Mouse (Mus musculus) liver, embryonic 14.5 days (tissue): ENCODE data around the gene Iqgap3. TPM values are rescaled to one million over a fixed set of nuclear protein-coding genes. Genes with fewer than 3 reads are reported as not detected.

Experiments
- ATAC-seq: fragments of 200-750 bp; cut with Nextera tagmentation; 2 replicates; pipeline ENCODE4 v1.8.0; 2017; ENCODE audit warnings: moderate number of reproducible peaks, mild to moderate bottlenecking, moderate library complexity; ENCODE audit not compliant: insufficient read depth
- DNase-seq, 3 experiments: peaks; one replicate each; pipeline ENCODE4 v3.0.0-alpha.2; 2012 to 2013; ENCODE audit warnings: low read depth in 3 of 3, low spot score in 3 of 3
- H3K27ac ChIP-seq: fragments of 300-500 bp; sonication (generic); 2 replicates; pipeline ENCODE4 v1.5.1; 2014; ENCODE audit warnings: moderate library complexity, mild to moderate bottlenecking, control low read depth, inconsistent platforms
- H3K27me3 ChIP-seq: fragments of 300-500 bp; sonication (generic); 2 replicates; pipeline ENCODE4 v1.6.1; 2014; ENCODE audit warnings: mild to moderate bottlenecking, low read length, moderate library complexity; ENCODE audit not compliant: control insufficient read depth, insufficient read depth
- H3K36me3 ChIP-seq: fragments of 300-500 bp; sonication (generic); replicated peaks from 2 replicates; pipeline ENCODE4 v1.6.1; 2014; ENCODE audit warnings: low read depth; ENCODE audit not compliant: control insufficient read depth, insufficient read depth
- H3K4me1 ChIP-seq, 2 experiments: fragments of 200-500 bp in 1 of 2; fragments of 300-500 bp in 1 of 2; sonication (generic) in 1 of 2; replicated peaks; 2 replicates each; pipeline ENCODE4 v1.6.1; 2012 to 2014; ENCODE audit warnings: antibody characterized with exemption in 1 of 2, inconsistent platforms in 1 of 2, low read length in 1 of 2; ENCODE audit not compliant: control insufficient read depth in 2 of 2, insufficient read depth in 2 of 2
- H3K4me2 ChIP-seq: fragments of 300-500 bp; sonication (generic); 2 replicates; pipeline ENCODE4 v1.6.1; 2014; ENCODE audit warnings: low read depth, mild to moderate bottlenecking, control low read depth, moderate library complexity
- H3K4me3 ChIP-seq, 2 experiments: fragments of 200-500 bp in 1 of 2; fragments of 300-500 bp in 1 of 2; sonication (generic) in 1 of 2; 2 replicates each; pipeline ENCODE4 v1.5.1; 2012 to 2014; ENCODE audit warnings: low read depth in 2 of 2, low read length in 2 of 2, mild to moderate bottlenecking in 2 of 2, control low read depth in 1 of 2, inconsistent platforms in 1 of 2, moderate library complexity in 1 of 2; ENCODE audit not compliant: insufficient read depth in 1 of 2
- H3K9ac ChIP-seq: fragments of 300-500 bp; sonication (generic); replicated peaks from 2 replicates; pipeline ENCODE4 v1.6.1; 2014; ENCODE audit warnings: mild to moderate bottlenecking, control low read depth, moderate library complexity
- H3K9me3 ChIP-seq: fragments of 300-500 bp; sonication (generic); 2 replicates; pipeline ENCODE4 v1.6.1; 2016; ENCODE audit warnings: low read length, mixed read lengths; ENCODE audit not compliant: control insufficient read depth
- CTCF ChIP-seq: IDR thresholded peaks from 2 replicates; pipeline ENCODE4 v1.5.1; 2016; ENCODE audit warnings: antibody characterized with exemption, low read depth, control low read depth
- EP300 ChIP-seq: IDR thresholded peaks from 2 replicates; pipeline ENCODE4 v1.6.1; 2016; ENCODE audit warnings: antibody characterized with exemption, low read depth
- WGBS: fragments of 180-500 bp; shearing (Covaris S2); extraction: QIAGEN DNeasy Blood & Tissue Kit; methylation state at CpG from one replicate; pipeline ENCODE4 v1.1.7; 2014; ENCODE audit not compliant: insufficient replicate concordance; 5-methylcytosine and 5-hydroxymethylcytosine counted together
- polyA plus RNA-seq, 2 experiments: library from polyadenylated mRNA; depleted of rRNA in 1 of 2; stranded (reverse) in 1 of 2; unstranded in 1 of 2; fragments of >200 nt; fragmentation: Nextera tagmentation in 1 of 2; extraction: Ambion mirVana in 1 of 2; gene quantifications; 2 replicates each; pipeline versions ENCODE4 v1.2.1 to v1.2.3; 2012 to 2014

The Iqgap3 gene
- polyA plus RNA-seq (2012; rRNA removed): 8.4 and 8.8 TPM in 2 replicates
- 6.7 and 7.6 TPM in 2 replicates for polyA plus RNA-seq (2014; fragmentation: Nextera tagmentation; extraction: Ambion mirVana)

- H3K27ac ChIP-seq: peak within 1 kb of the TSS; percentile 8; the same call in 1 of the 2 replicates
- H3K4me1 ChIP-seq: peaks cover 5 to 9% of the 10 kb centered on the region in 2 experiments; a peak in 3 of 4 replicates
- H3K4me2 ChIP-seq: peak within 1 kb of the TSS; percentile 95
- H3K9ac ChIP-seq: peak within 1 kb of the TSS; percentile 83
- peak within 1 kb of the TSS; percentile 73 to 90 for H3K4me3 ChIP-seq
- H3K9me3 ChIP-seq: no peaks in the 10 kb centered on the region
- H3K36me3 ChIP-seq: no peaks in the 10 kb centered on the region
- TF ChIP-seq CTCF (peak; percentile 22; the same call in 1 of the 2 replicates), EP300 (no peak)
- DNase-seq (peak; percentile 69 to 80 (median 73)), ATAC-seq (peak; percentile 83)
- no peaks in the 10 kb centered on the region for H3K27me3 ChIP-seq
- 17% methylated on average over 33 of the region's 33 CpGs for WGBS
Observed at GRCm38 (mm10) chr3:88081345-88082223, at the start of gene Iqgap3. TSS of gene Iqgap3 (plus strand) at chr3:88081971.

- H3K4me2 ChIP-seq: no peak overlapping the region
- no peak for ATAC-seq
- H3K4me1 ChIP-seq: no peaks in the 10 kb centered on the region
- TF ChIP-seq CTCF: no peak
- no peak for TF ChIP-seq EP300
- DNase-seq: no peak
- peaks cover 10% of the 10 kb centered on the region for H3K27me3 ChIP-seq
- no peak overlapping the region for H3K9ac ChIP-seq
- no peaks in the 10 kb centered on the region for H3K36me3 ChIP-seq
- H3K9me3 ChIP-seq: no peaks in the 10 kb centered on the region
- WGBS: 38% methylated on average over 5 of the region's 5 CpGs
- no peak overlapping the region for H3K4me3 ChIP-seq
- H3K27ac ChIP-seq: no peak overlapping the region
Observed at GRCm38 (mm10) chr3:88033506-88033905, 48.3 kb upstream of the Iqgap3 start.

- Histone ChIP-seq H3K27ac (no peak overlapping the region), H3K9ac (no peak overlapping the region), H3K4me1 (no peaks in the 10 kb centered on the region), H3K36me3 (no peaks in the 10 kb centered on the region), H3K9me3 (no peaks in the 10 kb centered on the region), H3K4me3 (no peak overlapping the region), H3K4me2 (no peak overlapping the region), H3K27me3 (peaks cover 9% of the 10 kb centered on the region)
- 35% methylated on average over 1 of the region's 1 CpGs for WGBS
- ATAC-seq (no peak), DNase-seq (no peak)
- TF ChIP-seq EP300 (no peak), CTCF (no peak)
Observed at GRCm38 (mm10) chr3:88035561-88036293, 46.0 kb upstream of the Iqgap3 start.

GRCm38 (mm10) chr3:88042661-88043421 is 38.9 kb upstream of the Iqgap3 start, which contains the start of gene Gpatch4:
TSS of gene Gpatch4 (plus strand) at chr3:88043108.
- 7% methylated on average over 36 of the region's 36 CpGs for WGBS
- H3K9ac ChIP-seq: peak within 1 kb of the TSS; percentile 69
- DNase-seq (peak; percentile 88 to 92 (median 89)), ATAC-seq (peak; percentile 88)
- H3K36me3 ChIP-seq: no peaks in the 10 kb centered on the region; the same call in 1 of the 2 replicates
- no peak within 1 kb of the TSS for H3K27ac ChIP-seq
- H3K9me3 ChIP-seq: no peaks in the 10 kb centered on the region
- H3K4me1 ChIP-seq: peaks cover 4 to 7% of the 10 kb centered on the region in 2 experiments
- TF ChIP-seq EP300: peak; percentile 19; the same call in 1 of the 2 replicates
- no peak for TF ChIP-seq CTCF
- peak within 1 kb of the TSS; percentile 83 for H3K4me2 ChIP-seq
- peaks cover 2% of the 10 kb centered on the region; the same call in 1 of the 2 replicates for H3K27me3 ChIP-seq
- H3K4me3 ChIP-seq: peak within 1 kb of the TSS; percentile 75 to 95
